Mouse (Mus musculus) olfactory bulb, adult 2 months (tissue): Measurements from ENCODE around the gene Ccr7.

Experiments used
- CTCF ChIP-seq: fragments of 200-500 bp; IDR thresholded peaks from 2 replicates; pipeline ENCODE4 v1.5.1; 2012; ENCODE audit warnings: low read depth, mild to moderate bottlenecking, low read length, moderate library complexity; ENCODE audit not compliant: insufficient read depth
- POLR2A ChIP-seq: fragments of 200-500 bp; IDR thresholded peaks from 2 replicates; pipeline ENCODE4 v1.6.1; 2012; ENCODE audit warnings: mild to moderate bottlenecking, low read depth, low read length, moderate library complexity; ENCODE audit not compliant: insufficient read depth

DNA sequence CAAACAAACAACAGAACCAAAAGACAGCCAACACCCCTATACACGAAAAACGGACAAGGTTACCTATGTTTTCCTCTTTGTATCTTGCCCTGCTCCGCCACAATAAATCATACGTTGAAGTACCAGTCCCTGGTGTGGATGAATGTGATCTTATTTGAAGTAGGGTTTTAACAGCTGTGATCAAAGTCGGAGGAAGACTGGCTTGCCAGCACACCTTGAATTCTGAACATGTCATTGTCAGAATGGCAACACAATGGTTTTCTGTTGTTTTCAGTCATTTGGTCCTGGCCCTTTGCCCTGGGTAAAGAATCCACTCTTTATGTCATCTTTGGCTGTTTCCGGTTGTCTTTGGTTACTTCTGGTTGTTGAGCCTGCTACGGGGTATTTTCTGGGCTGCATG lies 35.9 kb downstream of the Ccr7 start:
- no peak for TF ChIP-seq POLR2A
- no peak for TF ChIP-seq CTCF
